Mouse (Mus musculus) limb, embryonic 14.5 days (tissue): Measurements from ENCODE around the gene Brd7. TPM values are rescaled to one million over a fixed set of nuclear protein-coding genes. Genes with fewer than 3 reads are reported as not detected.

Experiments
- ATAC-seq: fragments of 200-750 bp; cut with Nextera tagmentation; 2 replicates; pipeline ENCODE4 v1.8.0; 2017; ENCODE audit warnings: low read depth, moderate number of reproducible peaks, moderate TSS enrichment; ENCODE audit not compliant: low FRiP score
- DNase-seq: peaks from one replicate; pipeline ENCODE4 v3.0.0-alpha.2; 2015; ENCODE audit warnings: low spot score
- H3K27ac ChIP-seq: fragments of 300-500 bp; sonication (generic); replicated peaks from 2 replicates; pipeline ENCODE4 v1.5.1; 2014; ENCODE audit warnings: low read depth, mild to moderate bottlenecking, low read length, moderate library complexity, mixed read lengths
- H3K27me3 ChIP-seq: fragments of 300-500 bp; sonication (generic); 2 replicates; pipeline ENCODE4 v1.6.1; 2014; ENCODE audit warnings: low read length, mixed read lengths; ENCODE audit not compliant: control insufficient read depth, insufficient read depth
- H3K36me3 ChIP-seq: fragments of 300-500 bp; sonication (generic); 2 replicates; pipeline ENCODE4 v1.6.1; 2014; ENCODE audit warnings: mild to moderate bottlenecking, low read length, moderate library complexity, mixed read lengths; ENCODE audit not compliant: control insufficient read depth, insufficient read depth
- H3K4me1 ChIP-seq: fragments of 300-500 bp; sonication (generic); 2 replicates; pipeline ENCODE4 v1.6.1; 2014; ENCODE audit warnings: antibody characterized with exemption, low read length, mixed read lengths; ENCODE audit not compliant: control insufficient read depth, insufficient read depth
- H3K4me2 ChIP-seq: fragments of 300-500 bp; sonication (generic); replicated peaks from 2 replicates; pipeline ENCODE4 v1.6.1; 2014; ENCODE audit warnings: low read depth, mild to moderate bottlenecking, low read length, moderate library complexity; ENCODE audit not compliant: severe bottlenecking
- H3K4me3 ChIP-seq: fragments of 300-500 bp; sonication (generic); replicated peaks from 2 replicates; pipeline ENCODE4 v1.5.1; 2014; ENCODE audit warnings: low read length
- H3K9ac ChIP-seq: fragments of 300-500 bp; sonication (generic); 2 replicates; pipeline ENCODE4 v1.6.1; 2014; ENCODE audit warnings: mild to moderate bottlenecking, low read depth, low read length, moderate library complexity; ENCODE audit not compliant: severe bottlenecking
- H3K9me3 ChIP-seq: fragments of 300-500 bp; sonication (generic); 2 replicates; pipeline ENCODE4 v1.6.1; 2016; ENCODE audit warnings: low read length; ENCODE audit not compliant: control insufficient read depth
- POLR2A ChIP-seq: fragments of 200-500 bp; IDR thresholded peaks from 2 replicates; pipeline ENCODE4 v1.8.0; 2012; ENCODE audit warnings: inconsistent platforms, mild to moderate bottlenecking, moderate library complexity, borderline replicate concordance; ENCODE audit not compliant: insufficient read depth, insufficient read length; ENCODE audit errors: extremely low read depth
- WGBS: fragments of 180-500 bp; shearing (Covaris S2); extraction: QIAGEN DNeasy Blood & Tissue Kit; methylation state at CpG from one replicate; pipeline ENCODE4 v1.1.7; 2014; 5-methylcytosine and 5-hydroxymethylcytosine counted together
- polyA plus RNA-seq, 2 experiments: library from polyadenylated mRNA; depleted of rRNA in 1 of 2; stranded (reverse) in 1 of 2; unstranded in 1 of 2; fragments of >200 nt; fragmentation: Nextera tagmentation in 1 of 2; extraction: Ambion mirVana in 1 of 2; gene quantifications; 2 replicates each; pipeline versions ENCODE4 v1.2.1 to v1.2.3; 2012 to 2014

Brd7 gene
- polyA plus RNA-seq, 2 experiments, result 73.6 to 77.7 TPM

- Histone ChIP-seq H3K9ac (no peak overlapping the region), H3K27ac (no peak overlapping the region), H3K4me3 (no peak overlapping the region), H3K4me1 (no peaks in the 10 kb centered on the region), H3K9me3 (no peaks in the 10 kb centered on the region), H3K36me3 (peaks cover 85% of the 10 kb centered on the region), H3K27me3 (no peaks in the 10 kb centered on the region), H3K4me2 (no peak overlapping the region)
- ATAC-seq, result no peak
- WGBS, result 89% methylated on average over 3 of the region's 3 CpGs
- no peak for DNase-seq
- no peak for TF ChIP-seq POLR2A
Measured at GRCm38 (mm10) chr8:88334975-88335374, 27.0 kb downstream of the Brd7 start.

- Histone ChIP-seq H3K9me3 (no peaks in the 10 kb centered on the region), H3K27ac (no peak overlapping the region), H3K4me1 (no peaks in the 10 kb centered on the region), H3K9ac (no peak overlapping the region), H3K27me3 (no peaks in the 10 kb centered on the region), H3K36me3 (peaks cover 84% of the 10 kb centered on the region), H3K4me3 (no peak overlapping the region), H3K4me2 (no peak overlapping the region)
- DNase-seq (no peak), ATAC-seq (no peak)
- TF ChIP-seq POLR2A, result no peak
- 88% methylated on average over 2 of the region's 2 CpGs for WGBS
Measured at GRCm38 (mm10) chr8:88334384-88334783, 27.6 kb downstream of the Brd7 start.

GRCm38 (mm10) chr8:88330816-88331215 is 31.2 kb downstream of the Brd7 start:
- no peak for ATAC-seq

GRCm38 (mm10) chr8:88328689-88329088 is 33.3 kb downstream of the Brd7 start:
- no peak for DNase-seq
- H3K9me3 ChIP-seq, result no peaks in the 10 kb centered on the region
- peaks cover 88% of the 10 kb centered on the region for H3K36me3 ChIP-seq
- no peak for ATAC-seq
- TF ChIP-seq POLR2A, result no peak
- 87% methylated on average over 6 of the region's 6 CpGs for WGBS
- H3K4me1 ChIP-seq, result no peaks in the 10 kb centered on the region
- H3K27me3 ChIP-seq, result no peaks in the 10 kb centered on the region
- no peak overlapping the region for H3K9ac ChIP-seq
- no peak overlapping the region for H3K4me2 ChIP-seq
- no peak overlapping the region for H3K4me3 ChIP-seq
- H3K27ac ChIP-seq, result no peak overlapping the region

More at GRCm38 (mm10) chr8:88330816-88331215, 31.2 kb downstream of the Brd7 start:
- DNase-seq, result no peak
- H3K27me3 ChIP-seq, result no peaks in the 10 kb centered on the region
- no peaks in the 10 kb centered on the region for H3K4me1 ChIP-seq
- TF ChIP-seq POLR2A, result no peak
- no peak overlapping the region for H3K9ac ChIP-seq
- no peak overlapping the region for H3K4me3 ChIP-seq
- H3K9me3 ChIP-seq, result no peaks in the 10 kb centered on the region
- 86% methylated on average over 3 of the region's 3 CpGs for WGBS
- H3K36me3 ChIP-seq, result peaks cover 93% of the 10 kb centered on the region
- no peak overlapping the region for H3K4me2 ChIP-seq
- no peak overlapping the region for H3K27ac ChIP-seq

- H3K9me3 ChIP-seq, result no peaks in the 10 kb centered on the region
- no peak overlapping the region for H3K4me3 ChIP-seq
- H3K9ac ChIP-seq, result no peak overlapping the region
- H3K4me2 ChIP-seq, result no peak overlapping the region
- 96% methylated on average over 12 of the region's 12 CpGs for WGBS
- no peak overlapping the region for H3K27ac ChIP-seq
- TF ChIP-seq POLR2A, result no peak
- no peak for DNase-seq
- no peak for ATAC-seq
- H3K36me3 ChIP-seq, result peaks cover 67% of the 10 kb centered on the region
- H3K27me3 ChIP-seq, result no peaks in the 10 kb centered on the region
- no peaks in the 10 kb centered on the region for H3K4me1 ChIP-seq
Measured at GRCm38 (mm10) chr8:88326328-88326727, 35.7 kb downstream of the Brd7 start.

DNA sequence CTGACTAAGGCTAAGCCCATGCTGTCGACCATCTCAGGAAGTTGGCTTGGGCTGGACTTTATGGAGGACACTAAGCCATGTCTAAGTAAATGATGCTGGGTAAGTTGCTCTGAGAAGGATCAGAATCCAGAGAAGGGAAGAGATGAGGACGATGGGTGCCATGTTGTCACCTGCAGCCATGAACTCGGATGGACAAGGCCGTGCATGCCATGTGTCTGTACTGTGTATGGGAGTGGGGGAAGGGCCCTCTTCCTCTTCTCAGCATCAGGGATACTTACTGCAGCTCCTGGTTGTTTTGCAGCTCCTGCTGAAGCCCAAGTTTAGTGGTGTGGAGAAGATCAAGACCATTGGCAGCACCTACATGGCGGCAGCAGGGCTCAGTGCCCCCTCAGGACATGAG is 36.2 kb downstream of the Brd7 start:
- Histone ChIP-seq H3K9ac (no peak overlapping the region), H3K27ac (no peak overlapping the region), H3K9me3 (no peaks in the 10 kb centered on the region), H3K4me3 (no peak overlapping the region), H3K4me2 (no peak overlapping the region), H3K27me3 (no peaks in the 10 kb centered on the region), H3K4me1 (no peaks in the 10 kb centered on the region), H3K36me3 (peaks cover 62% of the 10 kb centered on the region)
- TF ChIP-seq POLR2A, result no peak
- ATAC-seq (no peak), DNase-seq (no peak)
- 87% methylated on average over 5 of the region's 5 CpGs for WGBS
